Mouse (Mus musculus) stomach, embryonic 15.5 days (tissue): ENCODE results near the gene Ppil6. TPM values are rescaled to one million over a fixed set of nuclear protein-coding genes. Genes with fewer than 3 reads are reported as not detected.

Source experiments
- ATAC-seq: fragments of 200-750 bp; cut with Nextera tagmentation; 2 replicates; pipeline ENCODE4 v1.8.0; 2017; ENCODE audit warnings: low read depth, moderate number of reproducible peaks, moderate TSS enrichment; ENCODE audit not compliant: insufficient read depth, low FRiP score
- H3K27ac ChIP-seq: fragments of 300-500 bp; sonication (generic); 2 replicates; pipeline ENCODE4 v1.5.1; 2015; ENCODE audit warnings: mild to moderate bottlenecking, inconsistent platforms
- H3K27me3 ChIP-seq: fragments of 300-500 bp; sonication (generic); replicated peaks from 2 replicates; pipeline ENCODE4 v1.6.1; 2015; ENCODE audit warnings: inconsistent platforms
- H3K36me3 ChIP-seq: fragments of 300-500 bp; sonication (generic); 2 replicates; pipeline ENCODE4 v1.6.1; 2015; ENCODE audit warnings: inconsistent platforms
- H3K4me1 ChIP-seq: fragments of 300-500 bp; sonication (generic); 2 replicates; pipeline ENCODE4 v1.6.1; 2015; ENCODE audit warnings: inconsistent platforms
- H3K4me2 ChIP-seq: fragments of 300-500 bp; sonication (generic); 2 replicates; pipeline ENCODE4 v1.6.1; 2015; ENCODE audit warnings: mild to moderate bottlenecking, inconsistent platforms
- H3K4me3 ChIP-seq: fragments of 300-500 bp; sonication (generic); replicated peaks from 2 replicates; pipeline ENCODE4 v1.5.1; 2015; ENCODE audit warnings: inconsistent platforms
- H3K9ac ChIP-seq: fragments of 300-500 bp; sonication (generic); 2 replicates; pipeline ENCODE4 v1.6.1; 2015; ENCODE audit warnings: inconsistent platforms
- H3K9me3 ChIP-seq: fragments of 300-500 bp; sonication (generic); 2 replicates; pipeline ENCODE4 v1.6.1; 2016; ENCODE audit warnings: inconsistent platforms
- WGBS: fragments of 180-500 bp; shearing (Covaris S2); methylation state at CpG from one replicate; pipeline ENCODE4 v1.1.7; 2015; 5-methylcytosine and 5-hydroxymethylcytosine counted together
- polyA plus RNA-seq: library from polyadenylated mRNA; unstranded; fragments of >200 nt; fragmentation: Nextera tagmentation; extraction: Ambion mirVana; gene quantifications from 2 replicates; pipeline ENCODE4 v1.2.1, GENCODE M21; 2015

Ppil6 gene
- polyA plus RNA-seq, 1 experiment from 2014 or later: 0.95 TPM

DNA sequence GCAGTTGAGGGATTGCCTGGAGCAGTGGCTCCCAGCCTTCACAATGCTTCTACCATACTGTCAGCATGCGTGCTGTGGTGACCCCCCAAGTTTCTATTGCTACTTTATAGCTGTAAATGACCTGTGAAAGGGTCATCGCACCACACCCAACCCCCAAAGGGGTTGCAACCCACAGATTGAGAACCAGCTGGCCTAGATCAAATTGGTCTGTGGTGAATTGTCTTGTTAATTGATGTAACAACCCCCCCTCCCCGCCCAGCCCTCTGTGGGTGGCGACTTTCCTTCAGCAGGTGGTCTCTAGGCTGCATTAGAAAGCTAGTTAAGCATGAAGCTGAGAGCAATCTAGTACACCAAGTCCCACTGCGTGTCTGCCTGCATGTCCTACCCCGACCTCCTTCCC lies 22.9 kb upstream of the Ppil6 start:
- WGBS: 42% methylated on average over 6 of the region's 6 CpGs
- no peaks in the 10 kb centered on the region for H3K4me1 ChIP-seq
- no peak overlapping the region for H3K4me3 ChIP-seq
- no peak overlapping the region for H3K27ac ChIP-seq
- no peak for ATAC-seq
- H3K9me3 ChIP-seq: no peaks in the 10 kb centered on the region
- no peak overlapping the region for H3K9ac ChIP-seq
- peaks cover 12% of the 10 kb centered on the region for H3K36me3 ChIP-seq
- H3K27me3 ChIP-seq: no peaks in the 10 kb centered on the region
- no peak overlapping the region for H3K4me2 ChIP-seq

DNA sequence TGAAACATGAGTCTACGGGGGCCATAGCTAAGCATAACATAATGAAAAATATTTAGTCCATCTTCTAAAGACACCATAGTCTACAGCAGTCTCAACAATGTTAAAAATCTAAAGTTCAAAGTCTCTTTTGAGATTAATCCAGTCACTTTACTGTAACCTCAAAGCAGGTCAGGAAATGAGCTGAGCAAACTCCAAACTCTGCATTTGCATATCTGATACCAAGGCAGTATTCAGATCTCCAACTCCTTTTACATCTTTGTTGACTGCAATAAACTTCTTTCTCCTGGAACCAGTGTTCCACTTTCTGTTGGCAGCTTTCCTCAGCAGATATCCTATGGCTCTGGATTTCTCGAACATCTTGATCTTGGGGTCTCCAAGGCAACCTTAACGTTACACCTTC lies 19.5 kb upstream of the Ppil6 start:
- Histone ChIP-seq H3K27me3 (no peaks in the 10 kb centered on the region), H3K9me3 (no peaks in the 10 kb centered on the region), H3K4me3 (no peak overlapping the region), H3K4me2 (no peak overlapping the region), H3K4me1 (peaks cover under 1% of the 10 kb centered on the region; the same call in 1 of the 2 replicates), H3K27ac (no peak overlapping the region), H3K9ac (no peak overlapping the region), H3K36me3 (no peaks in the 10 kb centered on the region)
- WGBS: 86% methylated on average over 3 of the region's 3 CpGs
- ATAC-seq: no peak

DNA sequence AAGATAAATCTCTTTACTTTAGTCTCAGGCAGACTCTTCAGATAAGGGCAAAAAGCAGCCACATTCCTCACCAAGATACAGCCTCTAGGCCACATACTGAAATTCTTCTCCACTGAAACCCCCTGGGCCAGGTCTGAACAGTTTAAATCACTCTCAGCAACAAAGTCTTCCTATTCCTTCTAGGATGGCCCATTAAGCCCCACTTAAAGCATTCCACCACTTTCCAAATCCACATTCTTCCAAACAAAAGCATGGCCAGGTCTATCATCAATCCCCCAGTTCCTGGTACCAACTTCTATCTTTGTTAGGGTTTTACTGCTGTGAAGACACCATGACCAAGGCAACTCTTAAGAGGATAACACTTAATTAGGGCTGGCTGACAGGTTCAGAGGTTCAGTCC lies 17.7 kb upstream of the Ppil6 start:
- Histone ChIP-seq H3K4me3 (no peak overlapping the region), H3K9ac (no peak overlapping the region), H3K4me1 (peaks cover 13% of the 10 kb centered on the region; the same call in 1 of the 2 replicates), H3K4me2 (no peak overlapping the region), H3K27me3 (no peaks in the 10 kb centered on the region), H3K27ac (no peak overlapping the region), H3K9me3 (no peaks in the 10 kb centered on the region), H3K36me3 (no peaks in the 10 kb centered on the region)
- ATAC-seq: no peak

DNA sequence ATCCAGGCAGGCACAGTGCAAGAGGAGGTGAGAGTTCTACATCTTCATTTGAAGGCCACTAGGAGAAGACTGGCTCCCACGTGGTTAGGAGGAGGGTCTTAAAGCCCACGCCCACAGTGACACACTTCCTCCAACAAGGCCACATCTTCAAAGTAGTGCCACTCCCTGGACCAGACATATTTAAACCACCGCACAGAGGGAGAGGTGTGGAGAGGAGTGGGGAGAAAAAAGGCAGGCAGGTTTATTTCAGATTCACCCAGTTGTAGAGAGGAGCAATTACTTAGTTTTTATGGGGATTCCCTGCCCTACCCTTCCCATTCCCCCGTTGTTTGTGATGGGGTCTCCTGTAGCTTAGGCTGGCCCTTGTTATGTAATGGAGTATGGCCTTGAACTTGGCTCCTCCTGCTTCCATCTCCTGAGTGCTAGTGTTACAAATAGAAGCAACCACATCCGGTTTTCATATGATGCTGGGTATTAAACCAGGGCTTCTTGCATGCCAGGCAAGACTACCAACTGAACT lies 17.2 kb upstream of the Ppil6 start:
- Histone ChIP-seq H3K9ac (no peak overlapping the region), H3K4me1 (peaks cover 18% of the 10 kb centered on the region), H3K27ac (no peak overlapping the region), H3K27me3 (no peaks in the 10 kb centered on the region), H3K4me3 (no peak overlapping the region), H3K4me2 (no peak overlapping the region), H3K9me3 (no peaks in the 10 kb centered on the region), H3K36me3 (no peaks in the 10 kb centered on the region)
- no peak for ATAC-seq
- 71% methylated on average over 5 of the region's 5 CpGs for WGBS

DNA sequence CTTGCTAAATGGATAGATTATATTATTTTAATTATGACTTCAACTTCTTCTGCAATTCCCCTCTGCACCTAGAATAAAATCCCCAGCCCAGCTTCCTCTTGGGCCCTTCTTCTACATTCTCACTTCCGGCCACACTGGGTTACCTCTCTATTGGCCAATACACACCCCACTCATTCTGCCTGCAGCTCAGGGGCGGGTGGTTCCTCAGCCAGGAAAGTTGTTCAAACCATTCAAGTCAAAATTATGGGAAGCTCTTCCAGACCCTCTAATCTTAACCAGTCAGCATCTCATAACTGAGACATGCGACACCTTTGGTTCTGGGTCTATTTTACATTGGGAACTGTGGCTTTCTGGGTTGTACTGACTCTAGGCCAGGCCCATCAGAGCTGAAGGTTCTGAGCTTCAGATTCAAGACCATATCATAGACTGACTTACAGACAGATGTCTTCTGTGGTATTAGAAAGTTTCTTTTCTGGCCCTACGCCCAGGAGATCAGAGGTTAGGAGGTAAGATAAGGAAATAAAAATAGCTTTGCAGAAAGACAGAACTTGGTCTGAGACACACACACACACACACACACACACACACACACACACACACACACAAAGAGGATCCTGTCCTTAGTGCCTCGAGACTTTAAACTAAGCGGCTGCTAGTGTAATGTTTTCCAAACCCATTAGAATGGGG lies 16.3 kb upstream of the Ppil6 start:
- H3K9ac ChIP-seq: no peak overlapping the region
- no peak overlapping the region for H3K4me2 ChIP-seq
- H3K4me1 ChIP-seq: peaks cover 20% of the 10 kb centered on the region
- no peak overlapping the region for H3K4me3 ChIP-seq
- no peak for ATAC-seq
- no peaks in the 10 kb centered on the region for H3K9me3 ChIP-seq
- no peaks in the 10 kb centered on the region for H3K27me3 ChIP-seq
- no peaks in the 10 kb centered on the region for H3K36me3 ChIP-seq
- 63% methylated on average over 6 of the region's 6 CpGs for WGBS
- H3K27ac ChIP-seq: peak overlapping the region; percentile 51; the same call in 1 of the 2 replicates

DNA sequence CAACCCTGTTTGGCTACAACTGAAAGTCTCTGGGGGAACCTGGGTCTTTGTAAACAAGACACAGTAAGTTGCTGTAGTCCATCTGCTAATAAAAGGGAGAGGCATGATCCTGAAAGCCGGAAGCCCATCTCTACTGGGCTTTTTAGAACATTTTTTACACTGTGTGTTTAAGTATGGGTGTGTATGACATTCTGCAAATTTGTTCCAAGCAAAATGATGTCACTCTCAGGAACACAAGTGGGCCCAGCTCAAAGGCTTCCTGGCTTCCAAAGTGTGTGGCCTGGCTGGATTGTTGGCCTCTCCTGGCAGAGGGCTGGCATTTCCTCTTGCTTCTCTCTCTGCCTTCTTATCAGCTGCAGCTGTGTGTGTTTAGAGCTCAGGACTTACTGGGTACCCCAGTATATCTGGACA lies 15.3 kb upstream of the Ppil6 start:
- H3K4me2 ChIP-seq: no peak overlapping the region; the same call in 1 of the 2 replicates
- H3K4me3 ChIP-seq: no peak overlapping the region
- peaks cover 20% of the 10 kb centered on the region for H3K4me1 ChIP-seq
- 52% methylated on average over 1 of the region's 1 CpGs for WGBS
- H3K9me3 ChIP-seq: no peaks in the 10 kb centered on the region
- 0 out of 2 replicates have a peak, but pooled peaks cover 1% of the 10 kb centered on the region for H3K36me3 ChIP-seq
- H3K27ac ChIP-seq: peak overlapping the region; percentile 57
- H3K27me3 ChIP-seq: no peaks in the 10 kb centered on the region
- no peak for ATAC-seq
- H3K9ac ChIP-seq: no peak overlapping the region

DNA sequence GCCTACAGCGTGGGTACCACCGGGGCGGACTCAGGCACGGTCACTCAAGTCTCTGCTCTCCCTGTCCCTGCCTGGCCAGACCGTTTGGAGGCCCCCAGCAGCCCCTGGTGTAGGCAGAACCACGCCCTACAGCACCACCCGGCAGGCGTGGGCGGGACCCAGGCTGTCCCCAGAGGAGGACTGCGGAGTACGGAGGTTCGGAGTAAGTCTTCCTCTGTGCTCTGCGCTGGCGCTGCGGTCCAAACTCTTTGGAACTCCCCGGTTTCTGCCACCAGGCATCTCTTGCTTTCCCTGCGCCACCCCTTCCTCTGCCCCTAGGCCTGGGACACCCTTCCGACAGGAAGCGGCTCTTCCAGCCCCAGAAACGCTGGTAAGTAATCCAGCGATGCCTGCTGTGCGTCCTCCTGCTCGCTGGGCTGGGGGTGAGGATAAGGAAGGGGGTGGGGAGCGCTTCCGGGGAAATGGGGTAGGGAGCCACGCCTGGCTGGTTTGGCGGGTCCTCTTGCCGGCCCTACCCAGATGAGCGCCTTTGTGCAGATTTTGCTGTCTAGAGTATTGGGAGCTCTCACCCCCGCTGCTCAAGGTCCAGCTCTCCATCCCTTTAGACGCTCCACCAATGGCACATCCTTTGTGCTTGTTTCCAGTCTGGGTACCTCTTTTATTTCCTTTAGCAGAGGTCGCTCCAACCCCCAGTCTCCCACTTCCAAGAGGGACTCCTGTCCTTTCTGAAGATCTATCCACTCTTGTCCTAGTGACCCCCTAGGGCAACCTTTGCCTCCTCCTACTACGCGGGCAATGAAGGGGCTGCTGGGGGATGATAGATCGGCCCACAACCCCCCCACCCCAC lies 13.8 kb upstream of the Ppil6 start, which contains the start of gene Mical1:
TSS of gene Mical1 (plus strand) at position 144 of the 847 bp plus-strand sequence.
- under 1% methylated on average over 35 of the region's 35 CpGs for WGBS
- Histone ChIP-seq H3K36me3 (peaks cover 6% of the 10 kb centered on the region; the same call in 1 of the 2 replicates), H3K4me2 (peak within 1 kb of the TSS; percentile 91), H3K27me3 (no peaks in the 10 kb centered on the region), H3K27ac (peak within 1 kb of the TSS; percentile 89), H3K9ac (peak within 1 kb of the TSS; percentile 56), H3K4me1 (peaks cover 20% of the 10 kb centered on the region), H3K9me3 (no peaks in the 10 kb centered on the region), H3K4me3 (peak within 1 kb of the TSS; percentile 64)
- peak; percentile 66 for ATAC-seq

DNA sequence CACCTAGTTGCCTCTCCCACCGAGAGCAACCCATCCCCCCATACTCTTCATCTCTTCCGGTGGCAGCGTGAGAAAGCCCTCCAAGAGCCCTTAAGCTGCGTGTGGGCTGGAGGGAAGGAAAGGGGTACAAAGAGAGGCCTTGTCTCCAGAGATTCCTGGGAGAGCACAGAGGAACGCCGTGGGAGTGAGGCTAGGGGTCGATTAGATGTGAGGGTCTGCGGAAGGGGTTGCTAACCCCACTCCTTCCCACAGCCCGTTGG lies 13.3 kb upstream of the Ppil6 start:
- Histone ChIP-seq H3K4me1 (peaks cover 20% of the 10 kb centered on the region), H3K9ac (peak overlapping the region; percentile 56; the same call in 1 of the 2 replicates), H3K27me3 (no peaks in the 10 kb centered on the region), H3K36me3 (peaks cover 6% of the 10 kb centered on the region; the same call in 1 of the 2 replicates), H3K27ac (peak overlapping the region; percentile 89), H3K4me3 (peak overlapping the region; percentile 64), H3K9me3 (no peaks in the 10 kb centered on the region), H3K4me2 (peak overlapping the region; percentile 91)
- ATAC-seq: no peak; the same call in 1 of the 2 replicates
- 2% methylated on average over 9 of the region's 9 CpGs for WGBS

DNA sequence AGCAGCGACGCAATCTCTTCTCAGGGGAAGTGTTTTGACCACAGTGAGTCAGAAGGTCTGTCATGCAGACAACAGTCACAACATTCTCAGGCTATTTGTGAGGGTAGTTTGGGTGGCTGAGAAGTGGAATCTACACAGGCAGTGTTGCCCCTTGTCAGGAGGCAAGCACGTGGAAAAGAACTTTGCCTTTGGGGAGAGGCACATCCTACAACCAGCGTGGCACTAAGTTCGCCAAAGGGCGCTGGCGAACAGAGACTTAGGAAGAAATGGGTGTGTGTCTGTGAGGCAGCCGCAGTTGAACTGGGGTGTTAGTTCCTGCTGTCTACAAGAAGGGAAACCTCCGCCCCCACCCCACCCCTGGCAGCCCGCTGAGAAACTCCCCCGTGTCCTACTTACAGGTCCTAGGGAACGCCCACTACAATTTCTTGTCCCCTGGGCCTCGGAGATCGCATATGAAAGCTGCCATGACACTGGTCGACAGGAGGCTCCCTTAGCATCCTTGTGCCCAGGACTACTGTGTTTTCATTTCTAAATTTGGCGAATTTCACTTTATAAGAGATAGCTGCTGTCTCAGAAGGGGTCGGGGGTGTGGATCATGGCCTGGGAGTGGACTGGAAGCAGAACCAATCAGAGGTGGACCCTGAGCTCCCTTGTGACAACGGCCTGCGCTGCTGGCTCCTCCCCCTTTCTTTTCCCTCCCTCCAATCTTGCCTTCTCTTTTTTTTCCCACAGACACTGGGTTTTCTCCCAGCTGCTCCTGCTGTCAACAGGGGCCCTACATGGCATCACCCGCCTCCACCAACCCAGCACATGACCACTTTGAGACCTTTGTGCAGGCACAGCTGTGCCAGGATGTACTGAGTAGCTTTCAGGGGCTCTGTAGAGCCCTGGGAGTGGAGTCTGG lies 12.7 kb upstream of the Ppil6 start:
- Histone ChIP-seq H3K4me3 (peak overlapping the region; percentile 64), H3K9me3 (no peaks in the 10 kb centered on the region), H3K27ac (peak overlapping the region; percentile 89), H3K36me3 (peaks cover 6% of the 10 kb centered on the region; the same call in 1 of the 2 replicates), H3K27me3 (no peaks in the 10 kb centered on the region), H3K4me1 (peaks cover 20% of the 10 kb centered on the region), H3K9ac (peak overlapping the region; percentile 56; the same call in 1 of the 2 replicates), H3K4me2 (peak overlapping the region; percentile 91)
- 7% methylated on average over 20 of the region's 20 CpGs for WGBS
- ATAC-seq: peak; percentile 61

DNA sequence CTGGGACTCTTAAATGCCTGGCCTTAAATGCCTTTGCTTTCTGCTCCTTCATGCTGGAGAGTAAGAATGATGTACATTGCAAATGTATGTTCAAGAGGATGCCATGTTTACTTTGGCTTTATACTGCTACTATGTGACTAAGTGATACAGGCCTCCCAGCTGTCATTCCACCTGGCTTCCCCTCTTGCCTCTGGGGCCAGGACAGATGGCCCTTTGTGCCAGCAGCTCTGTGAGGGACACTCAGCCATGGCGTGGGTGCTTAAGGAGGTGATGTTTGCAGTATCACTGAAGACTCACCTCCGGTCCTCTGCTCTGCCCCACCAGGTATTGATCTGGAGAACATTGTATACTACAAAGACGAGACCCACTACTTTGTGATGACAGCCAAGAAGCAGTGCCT lies 10.3 kb upstream of the Ppil6 start:
- Histone ChIP-seq H3K36me3 (peaks cover 23% of the 10 kb centered on the region), H3K9ac (no peak overlapping the region), H3K4me3 (no peak overlapping the region), H3K9me3 (no peaks in the 10 kb centered on the region), H3K27ac (no peak overlapping the region), H3K4me1 (peaks cover 20% of the 10 kb centered on the region), H3K4me2 (no peak overlapping the region), H3K27me3 (no peaks in the 10 kb centered on the region)
- 83% methylated on average over 3 of the region's 3 CpGs for WGBS
- no peak for ATAC-seq
